ENCODE assay signal across 21 mouse cellular contexts in the genomic region with DNA sequence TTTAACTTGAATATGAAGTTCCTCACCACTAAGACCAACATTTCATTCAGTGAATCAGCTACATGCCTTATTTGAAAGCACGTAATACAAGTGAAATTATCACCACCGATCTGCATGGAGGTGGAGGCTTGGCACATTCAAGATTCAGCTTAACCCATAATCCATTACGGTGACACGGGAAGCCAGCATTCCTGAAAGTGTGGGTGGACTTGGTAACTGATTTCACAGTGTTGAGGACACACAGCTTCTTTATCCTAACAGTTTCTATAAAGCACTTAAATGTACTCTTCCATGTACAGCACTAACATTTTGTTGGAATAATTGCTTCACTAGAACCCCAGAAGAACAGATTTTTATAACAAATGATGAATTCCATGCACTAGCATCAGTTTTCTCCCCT.
DNase-seq lines count a peak whose midpoint lies in the region; ATAC-seq lines count a peak whose summit lies in the region.
"Had no signal": no experiment of that assay in that cellular context is flagged by ENCODE, and none has a peak within 500 bp of the region (broad histone marks: within the 10 kb centered on the region; RNA-seq: fewer than 3 reads in every experiment).

No protein-coding gene starts in this region.

- DNase-seq in frontal cortex, postnatal 14 days (ENCODE audit: low spot score in 2 of 2) = no peak
- DNase-seq in left cerebral cortex, adult 11 months (ENCODE audit: low spot score) = peak; percentile 5
- no peak for DNase-seq in left cerebral cortex, postnatal 36 days (ENCODE audit: low spot score in 2 of 2)
- peak; percentile 56 for DNase-seq in brain, adult 2 months (ENCODE audit: low read depth, low spot score)
- DNase-seq in telencephalon, adult 2 months (ENCODE audit: low read depth, low spot score) = peak; percentile 33
- no peak for DNase-seq in Muller cell, postnatal 12 days (ENCODE audit: inconsistent ontology term)
- DNase-seq: adrenal gland, adult 2 months; adrenal gland, postnatal 10 days; adrenal gland, postnatal 25 days; B cell, adult 2 months; cerebellum, adult 11 months; cerebellum, adult 18-20 months; cerebellum, adult 8-10 months; cerebellum, adult 9-11 months; cerebellum, postnatal 14 days; cerebellum, postnatal 36 days; embryo, embryonic 11 days had no signal

- intact Hi-C loops in left cerebral cortex, postnatal 36 days (cut with DNase I) = no loop called here

- peak; percentile 80 for ATAC-seq in frontal cortex, adult (ENCODE audit: low TSS enrichment)
- ATAC-seq: CD4-positive, CD25-positive, alpha-beta regulatory T cell, adult 4 months; forebrain, embryonic 14.5 days; forebrain, embryonic 16.5 days had no signal

Comparison
In these comparisons a context has a peak if more than half of its experiments do, and no peak if none do; other contexts are left out.
1. DNase-seq: peak in left cerebral cortex, adult 11 months (single experiment), brain, adult 2 months (single experiment) and telencephalon, adult 2 months (single experiment); none in frontal cortex, postnatal 14 days (0 of 2), left cerebral cortex, postnatal 36 days (0 of 2) and Muller cell, postnatal 12 days (single experiment).